Mouse (Mus musculus): ENCODE results near the gene Arntl2. TPM values are rescaled to one million over a fixed set of nuclear protein-coding genes. Genes with fewer than 3 reads are reported as not detected.

The Arntl2 gene
- total and polyA plus RNA-seq, 3 experiments = 16.8 to 20.6 TPM; not detected in 1

- peak; percentile 90 for DNase-seq (ENCODE audit: low read depth, low spot score)
- Histone ChIP-seq H3K79me2 (ENCODE audit: control insufficient read depth, insufficient read depth, low read length, poor library complexity) (no peaks in the 10 kb centered on the region), H3K27me3 (ENCODE audit: control insufficient read depth in 1 of 2, insufficient read depth in 2 of 2, low read length in 2 of 2) (no peaks in the 10 kb centered on the region), H3K9ac (ENCODE audit: control insufficient read depth, low read depth, low read length, poor library complexity, severe bottlenecking) (no peak overlapping the region), H3K9me3 (replicated peaks; ENCODE audit: insufficient read depth, low read length) (no peaks in the 10 kb centered on the region), H3K27ac (ENCODE audit: control insufficient read depth, low read depth, low read length) (peak overlapping the region; percentile 14; the same call in 1 of the 2 replicates), H3K4me3 (ENCODE audit: control insufficient read depth in 1 of 2, insufficient read depth in 1 of 2, low read depth in 2 of 2, low read length in 2 of 2) (no peak overlapping the region), H3K4me1 (ENCODE audit: control insufficient read depth in 1 of 2, insufficient read depth in 2 of 2, low read length in 2 of 2) (peaks cover 18 to 35% of the 10 kb centered on the region in 2 experiments), H3K36me3 (ENCODE audit: control insufficient read depth in 1 of 2, insufficient read depth in 2 of 2, low read length in 2 of 2) (peaks cover 0 to 28% of the 10 kb centered on the region in 2 experiments; a peak in 2 of 4 replicates)
- TF ChIP-seq ZMIZ1 (IDR thresholded peaks at IDR 0.05; ENCODE audit: low read depth, low read length) (no peak), CHD2 (IDR thresholded peaks at IDR 0.05; ENCODE audit: low read length) (no peak; the same call in 1 of the 2 replicates), USF2 (IDR thresholded peaks at IDR 0.05; ENCODE audit: borderline replicate concordance in 1 of 2, insufficient read depth in 1 of 2, low read depth in 1 of 2, low read length in 2 of 2) (no peak), USF1 (IDR thresholded peaks at IDR 0.05; ENCODE audit: low read depth, low read length) (no peak), TAL1 (IDR thresholded peaks at IDR 0.05; ENCODE audit: low read length) (0 out of 2 replicates have a peak, but pooled peaks have one; percentile 39), BHLHE40 (IDR thresholded peaks at IDR 0.05; ENCODE audit: borderline replicate concordance, low read depth, low read length) (no peak; the same call in 1 of the 2 replicates), GABPA (IDR thresholded peaks at IDR 0.05; ENCODE audit: low read depth, low read length) (no peak), MAX (IDR thresholded peaks at IDR 0.05; ENCODE audit: low read length) (peak; percentile 13; the same call in 1 of the 2 replicates), ZC3H11A (IDR thresholded peaks at IDR 0.05; ENCODE audit: low read depth, low read length) (0 out of 2 replicates have a peak, but pooled peaks have one; percentile 16), POLR2A (IDR thresholded peaks at IDR 0.05; ENCODE audit: control insufficient read depth in 1 of 2, insufficient read depth in 1 of 2, low read depth in 1 of 2, low read length in 2 of 2, poor library complexity in 1 of 2) (no peak), EP300 (IDR thresholded peaks at IDR 0.05; ENCODE audit: low read depth in 1 of 2, low read length in 2 of 2) (peak; percentile 87 to 90), TCF12 (IDR thresholded peaks at IDR 0.05; ENCODE audit: low read depth, low read length) (peak; percentile 86), E2F4 (IDR thresholded peaks at IDR 0.05; ENCODE audit: borderline replicate concordance, low read depth, low read length) (no peak), MYB (IDR thresholded peaks at IDR 0.05; ENCODE audit: low read depth, low read length) (no peak), SMC3 (IDR thresholded peaks at IDR 0.05; ENCODE audit: low read depth, low read length) (no peak), MEF2A (IDR thresholded peaks at IDR 0.05; ENCODE audit: extremely low read depth, insufficient replicate concordance, low read depth, low read length, poor library complexity, severe bottlenecking) (no peak), HCFC1 (IDR thresholded peaks at IDR 0.05; ENCODE audit: low read depth, low read length) (0 out of 2 replicates have a peak, but pooled peaks have one; percentile 31), NRF1 (IDR thresholded peaks at IDR 0.05; ENCODE audit: insufficient read depth, low read depth, low read length, poor library complexity, severe bottlenecking) (no peak), MAFK (IDR thresholded peaks at IDR 0.05; ENCODE audit: borderline replicate concordance, low read depth, low read length) (no peak), KAT2A (conservative IDR thresholded peaks at IDR 0.05; ENCODE audit: low read depth, low read length) (no peak; the same call in 1 of the 2 replicates), MAZ (IDR thresholded peaks at IDR 0.05; ENCODE audit: low read depth, low read length) (0 out of 2 replicates have a peak, but pooled peaks have one; percentile 26), ZKSCAN1 (IDR thresholded peaks at IDR 0.05; ENCODE audit: low read depth, low read length) (no peak), JUND (IDR thresholded peaks at IDR 0.05; ENCODE audit: low read depth, low read length) (no peak), RAD21 (IDR thresholded peaks at IDR 0.05; ENCODE audit: low read depth, low read length) (no peak), CTCF (IDR thresholded peaks at IDR 0.05 in 2 of 3, conservative IDR thresholded peaks at IDR 0.05 in 1 of 3; ENCODE audit: control insufficient read depth in 1 of 3, insufficient read depth in 1 of 3, low read depth in 2 of 3, low read length in 3 of 3, poor library complexity in 1 of 3, severe bottlenecking in 1 of 3) (no peak), SIN3A (IDR thresholded peaks at IDR 0.05; ENCODE audit: low read length) (peak; percentile 64; the same call in 1 of the 2 replicates), MYC (IDR thresholded peaks at IDR 0.05; ENCODE audit: low read depth, low read length) (0 out of 2 replicates have a peak, but pooled peaks have one; percentile 36), ELF1 (IDR thresholded peaks at IDR 0.05; ENCODE audit: low read depth, low read length) (0 out of 2 replicates have a peak, but pooled peaks have one; percentile 17), TBP (IDR thresholded peaks at IDR 0.05; ENCODE audit: low read depth, low read length) (no peak), RCOR1 (IDR thresholded peaks at IDR 0.05; ENCODE audit: low read depth, low read length) (peak; percentile 52; the same call in 1 of the 2 replicates), UBTF (IDR thresholded peaks at IDR 0.05; ENCODE audit: borderline replicate concordance, insufficient read depth, low read depth, low read length) (no peak), GATA1 (IDR thresholded peaks at IDR 0.05; ENCODE audit: low read depth, low read length) (peak; percentile 94), MXI1 (IDR thresholded peaks at IDR 0.05; ENCODE audit: low read depth, low read length) (0 out of 2 replicates have a peak, but pooled peaks have one; percentile 25), NELFE (IDR thresholded peaks at IDR 0.05; ENCODE audit: low read depth, low read length) (no peak), ZNF384 (IDR thresholded peaks at IDR 0.05; ENCODE audit: low read depth, low read length) (no peak), CHD1 (IDR thresholded peaks at IDR 0.05; ENCODE audit: low read depth, low read length) (no peak), POLR2AphosphoS2 (IDR thresholded peaks at IDR 0.05; ENCODE audit: low read length) (no peak)
Observed at GRCm38 (mm10) chr6:146852739-146853138, 56.9 kb downstream of the Arntl2 start.
